Mouse (Mus musculus): ENCODE data around the gene Gm17190.
"Not testable (repeated sequence)": the region's sequence is repeated elsewhere in the genome, so short reads cannot be mapped to it uniquely, and the experiment has no call there.

The Gm17190 gene

GRCm38 (mm10) chr13:96081754-96082153 is at the start of gene Gm17190:
Gene Gm17190 (plus strand): TSS chr13:96082054.
- not testable (repeated sequence) for DNase-seq (ENCODE audit: low spot score in 2 of 2)

- no peak for DNase-seq (ENCODE audit: low spot score in 2 of 2)
These were observed 42.3 kb upstream of the Gm17190 start for GRCm38 (mm10) chr13:96039536-96039935.

GRCm38 (mm10) chr13:96040275-96041042 is 41.4 kb upstream of the Gm17190 start:
- DNase-seq (ENCODE audit: low spot score in 2 of 2): no peak

- no peak for DNase-seq (ENCODE audit: low spot score in 2 of 2)
These were observed 36.5 kb upstream of the Gm17190 start for GRCm38 (mm10) chr13:96045396-96045795.

GRCm38 (mm10) chr13:96052755-96053154 is 29.1 kb upstream of the Gm17190 start:
- DNase-seq (ENCODE audit: low spot score in 2 of 2): no peak

GRCm38 (mm10) chr13:96073555-96073954 is 8.3 kb upstream of the Gm17190 start:
- DNase-seq (ENCODE audit: low spot score in 2 of 2): peak in 1 of 2 experiments; percentile 1

- DNase-seq (ENCODE audit: low spot score in 2 of 2): not testable (repeated sequence)
These were observed 578 bp upstream of the Gm17190 start, which contains the start of gene Gm20075 for GRCm38 (mm10) chr13:96081276-96081675. Gene Gm20075 (minus strand): TSS chr13:96081376.

GRCm38 (mm10) chr13:96085581-96086302 is 3.9 kb downstream of the Gm17190 start:
- no peak for DNase-seq (ENCODE audit: low spot score in 2 of 2)

GRCm38 (mm10) chr13:96090929-96091328 is 9.1 kb downstream of the Gm17190 start:
- no peak for DNase-seq (ENCODE audit: low spot score in 2 of 2)

- no peak for DNase-seq (ENCODE audit: low spot score in 2 of 2)
These were observed 24.5 kb downstream of the Gm17190 start for GRCm38 (mm10) chr13:96106367-96106766.

- DNase-seq (ENCODE audit: low spot score in 2 of 2): no peak
These were observed 28.9 kb downstream of the Gm17190 start for GRCm38 (mm10) chr13:96110767-96111166.

- DNase-seq (ENCODE audit: low spot score in 2 of 2): no peak
These were observed 30.9 kb downstream of the Gm17190 start for GRCm38 (mm10) chr13:96112711-96113110.

- no peak for DNase-seq (ENCODE audit: low spot score in 2 of 2)
These were observed 43.2 kb downstream of the Gm17190 start for GRCm38 (mm10) chr13:96125011-96125410.

GRCm38 (mm10) chr13:96126669-96127068 is 44.8 kb downstream of the Gm17190 start:
- no peak for DNase-seq (ENCODE audit: low spot score in 2 of 2)

GRCm38 (mm10) chr13:96129081-96129480 is 47.2 kb downstream of the Gm17190 start:
- DNase-seq (ENCODE audit: low spot score in 2 of 2): no peak

GRCm38 (mm10) chr13:96131050-96131449 is 49.2 kb downstream of the Gm17190 start:
- DNase-seq (ENCODE audit: low spot score in 2 of 2): peak; percentile 39 to 48

- DNase-seq (ENCODE audit: low spot score in 2 of 2): no peak
These were observed 50.1 kb downstream of the Gm17190 start for GRCm38 (mm10) chr13:96131911-96132310.

GRCm38 (mm10) chr13:96132401-96132816 is 50.6 kb downstream of the Gm17190 start, which contains the start of gene Sv2c:
Gene Sv2c (minus strand): TSS chr13:96132577.
- peak; percentile 39 to 43 for DNase-seq (ENCODE audit: low spot score in 2 of 2)

All from cerebellum, postnatal 4 days (tissue).